Mouse (Mus musculus) adrenal gland, adult 18-20 months (tissue): ENCODE results near the gene Olfr52. TPM values are rescaled to one million over a fixed set of nuclear protein-coding genes. Genes with fewer than 3 reads are reported as not detected.
"Not testable (repeated sequence)": the region's sequence is repeated elsewhere in the genome, so short reads cannot be mapped to it uniquely, and the experiment has no call there.

ENCODE experiments used
- DNase-seq, 2 experiments: peaks; one replicate each; pipeline ENCODE4 v3.0.0; 2021 to 2022; ENCODE audit warnings: low spot score in 2 of 2
- long read RNA-seq, 2 experiments: library from polyadenylated mRNA; stranded (forward); transcript quantifications; one replicate each; pipeline ENCODE4 v2.0.0; 2021
- total RNA-seq, 2 experiments: library from RNA; stranded (reverse); gene quantifications; 1 replicate in 1 of 2; 2 replicates in 1 of 2; pipeline ENCODE4 v1.2.3; 2021

Gene Olfr52
- total RNA-seq, result not detected
- long read RNA-seq, experiment 1, result 0 reads
- long read RNA-seq, experiment 2, result 0 reads

DNA sequence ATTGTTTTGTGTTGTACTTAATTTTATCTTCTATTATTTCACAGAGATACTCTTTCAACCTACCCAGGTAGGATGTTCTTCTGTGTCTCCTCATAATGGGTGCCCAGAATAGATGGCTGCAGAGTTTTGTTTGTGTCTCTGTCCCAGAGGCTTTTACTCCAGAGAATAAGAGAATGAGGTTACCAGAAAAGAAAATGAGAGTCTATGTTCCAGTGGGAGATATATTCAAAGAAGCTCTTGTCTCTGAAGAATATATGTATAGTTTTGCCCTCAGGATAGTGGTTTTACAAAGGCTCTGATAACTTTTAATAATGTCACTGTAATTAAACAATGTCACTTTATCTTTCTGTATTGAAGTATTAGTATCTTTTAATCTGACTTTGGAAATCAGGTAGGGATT is at the start of gene Olfr52:
Olfr52 (minus strand) TSS at position 101 of the 400 bp plus-strand sequence.
- no peak for DNase-seq

DNA sequence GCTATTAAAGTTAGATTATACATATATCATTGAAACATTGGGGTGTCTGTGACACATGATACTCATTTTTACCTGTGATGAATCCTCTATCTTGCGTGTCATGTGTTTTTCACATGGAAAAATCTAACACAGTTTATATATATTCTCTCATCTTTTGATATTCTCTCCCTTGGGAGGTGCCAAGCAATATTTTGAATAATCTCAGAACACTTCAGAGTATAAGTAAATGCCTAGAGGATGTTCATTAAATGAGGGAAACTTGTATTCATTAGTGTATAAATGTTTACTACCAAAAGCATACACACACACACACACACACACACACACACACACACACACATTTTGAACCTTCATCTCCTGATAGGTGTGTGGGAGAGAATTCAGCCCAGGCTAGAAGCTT is 45.8 kb upstream of the Olfr52 start, which contains the start of gene Olfr1047:
Olfr1047 (minus strand) TSS at position 101 of the 400 bp plus-strand sequence.
- DNase-seq, result no peak

- no peak for DNase-seq
These were observed 33.7 kb upstream of the Olfr52 start, which contains the start of gene Olfr1046 for GRCm38 (mm10) chr2:86219214-86219613. Gene Olfr1046, minus strand, starts transcription at chr2:86219314.

DNA sequence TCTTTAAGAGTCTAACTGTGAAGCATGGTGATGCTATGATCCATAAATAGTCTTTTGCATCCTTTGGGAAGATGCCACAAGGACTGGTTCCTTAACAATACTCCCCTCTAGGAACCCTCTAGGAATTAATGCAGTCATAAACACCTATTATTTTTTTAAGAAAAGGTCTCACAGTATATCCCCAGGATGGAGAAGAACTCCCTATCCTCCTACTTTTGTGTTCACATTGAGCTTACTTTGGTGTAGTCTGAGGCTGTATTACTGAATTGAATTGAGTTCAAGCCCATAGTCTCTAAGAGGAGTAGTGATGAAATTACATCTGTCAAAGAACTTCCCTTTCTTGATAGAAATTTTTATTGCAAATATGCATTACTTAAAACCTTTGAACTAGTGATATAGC is 17.4 kb upstream of the Olfr52 start, which contains the start of gene Olfr1045:
Olfr1045 (minus strand) TSS at position 101 of the 400 bp plus-strand sequence.
- DNase-seq, result no peak

DNA sequence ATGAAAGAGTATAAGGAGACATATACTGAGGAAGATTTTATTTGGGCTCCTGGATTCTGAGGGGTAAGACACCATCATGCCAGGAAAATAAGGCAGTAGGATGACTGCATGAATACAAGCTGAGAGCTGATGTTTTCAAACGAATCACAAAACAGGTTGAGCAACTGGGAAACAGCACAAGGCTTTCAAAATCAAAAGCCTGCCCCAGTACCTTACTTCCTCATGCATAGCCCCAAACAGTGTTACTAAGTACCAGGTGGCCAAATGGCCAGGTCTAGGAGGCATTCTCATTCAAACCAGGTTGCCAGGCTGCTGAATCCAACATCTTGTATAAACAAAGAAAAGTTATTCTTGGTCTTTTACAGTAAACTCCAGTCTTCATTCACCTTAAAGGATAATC is 10.4 kb upstream of the Olfr52 start:
- DNase-seq, result no peak

DNA sequence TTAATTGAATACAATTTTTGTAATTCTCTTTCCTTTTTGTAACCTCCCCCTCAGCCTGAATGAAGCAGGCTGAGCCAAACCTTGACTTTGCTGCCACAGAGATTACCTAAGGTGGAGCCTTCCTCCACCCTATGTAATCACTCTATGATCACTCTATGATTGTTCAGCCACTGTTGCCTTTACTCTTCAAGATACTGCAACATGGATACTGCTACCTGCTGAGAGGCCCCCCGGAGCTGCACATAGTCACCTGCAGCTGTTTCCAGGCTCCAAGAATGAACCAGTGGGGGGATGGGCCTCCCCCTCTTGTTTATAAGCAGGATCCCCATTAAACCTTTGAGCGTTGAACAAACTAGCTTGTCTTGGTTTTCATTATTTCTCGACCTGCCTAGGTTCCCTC is 5.5 kb downstream of the Olfr52 start:
- DNase-seq, result no peak

- DNase-seq, result no peak
These were observed 7.8 kb downstream of the Olfr52 start, which contains the start of gene Olfr1044 for GRCm38 (mm10) chr2:86177720-86178119. Gene Olfr1044, minus strand, starts transcription at chr2:86177820.

- DNase-seq, result not testable (repeated sequence)
These were observed 10.1 kb downstream of the Olfr52 start for GRCm38 (mm10) chr2:86175422-86175821.

GRCm38 (mm10) chr2:86167422-86167821 is 18.1 kb downstream of the Olfr52 start, which contains the start of gene Olfr1043:
Gene Olfr1043, minus strand, starts transcription at chr2:86167522.
- no peak for DNase-seq

GRCm38 (mm10) chr2:86161738-86162137 is 23.7 kb downstream of the Olfr52 start, which contains the start of gene Olfr1042:
Gene Olfr1042, minus strand, starts transcription at chr2:86161838.
- DNase-seq, result no peak

- no peak for DNase-seq
These were observed 38.9 kb downstream of the Olfr52 start, which contains the start of gene Olfr1040 for GRCm38 (mm10) chr2:86146632-86147031. Gene Olfr1040, minus strand, starts transcription at chr2:86146732.

DNA sequence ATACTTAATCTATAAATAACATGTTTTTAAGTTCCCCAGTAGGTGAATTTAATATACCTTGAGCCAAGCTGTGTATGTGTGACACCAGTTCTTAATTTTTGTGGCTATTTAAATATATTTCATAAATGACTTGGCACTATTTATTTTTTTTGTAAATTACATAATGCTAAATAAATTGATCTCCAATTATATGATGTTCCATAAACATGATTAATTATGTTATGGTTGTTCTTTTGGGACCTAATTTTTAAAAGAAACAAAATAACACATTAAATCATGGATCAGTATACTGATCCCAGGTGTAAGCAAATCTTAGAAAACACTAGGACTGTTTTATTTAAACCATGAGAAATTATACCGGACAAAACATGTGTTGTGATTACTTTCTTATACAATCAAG is 49.7 kb downstream of the Olfr52 start, which contains the start of gene Olfr1039:
Olfr1039 (minus strand) TSS at position 101 of the 400 bp plus-strand sequence.
- DNase-seq, result no peak

Other genes starting within 250 kb of the Olfr52 start
- gene Olfr1028, start 235.2 kb downstream of the Olfr52 start, total RNA-seq, result not detected
- under 1 TPM in 1 of 2 experiments, not detected in 1; 0.30 TPM for gene Olfr1029, start 211.8 kb downstream of the Olfr52 start, total RNA-seq
- not detected for gene Olfr1030, start 206.4 kb downstream of the Olfr52 start, total RNA-seq
- not detected for gene Olfr1031, start 195.4 kb downstream of the Olfr52 start, total RNA-seq
- gene Olfr1032, start 180.1 kb downstream of the Olfr52 start, total RNA-seq, result not detected
- 1 to 10 TPM; 3.5 to 4.1 TPM for gene Olfr1033, start 165.1 kb downstream of the Olfr52 start, total RNA-seq
- under 1 TPM; 0.10 to 0.27 TPM for gene Olfr1034, start 139.8 kb downstream of the Olfr52 start, total RNA-seq
- not detected for gene Olfr1036, start 111.7 kb downstream of the Olfr52 start, total RNA-seq
- gene Olfr1037, start 98.3 kb downstream of the Olfr52 start, total RNA-seq, result not detected
- gene Olfr1039, start 49.8 kb downstream of the Olfr52 start, total RNA-seq, result not detected
- not detected for gene Olfr1040, start 39.0 kb downstream of the Olfr52 start, total RNA-seq
- not detected for gene Olfr1042, start 23.8 kb downstream of the Olfr52 start, total RNA-seq
- gene Olfr1043, start 18.2 kb downstream of the Olfr52 start, total RNA-seq, result not detected
- gene Olfr1044, start 7.9 kb downstream of the Olfr52 start, total RNA-seq, result not detected
- not detected for gene Olfr1045, start 17.3 kb upstream of the Olfr52 start, total RNA-seq
- gene Olfr1046, start 33.6 kb upstream of the Olfr52 start, total RNA-seq, result not detected
- not detected for gene Olfr1047, start 45.7 kb upstream of the Olfr52 start, total RNA-seq
- gene Olfr1048, start 54.6 kb upstream of the Olfr52 start, total RNA-seq, result not detected
- gene Olfr1049, start 72.6 kb upstream of the Olfr52 start, total RNA-seq, result not detected
- gene Olfr1051, start 93.4 kb upstream of the Olfr52 start, total RNA-seq, result not detected
- not detected for gene Olfr1052, start 106.8 kb upstream of the Olfr52 start, total RNA-seq
- not detected for gene Olfr1053, start 129.6 kb upstream of the Olfr52 start, total RNA-seq
- gene Olfr1054, start 149.8 kb upstream of the Olfr52 start, total RNA-seq, result not detected
- not detected for gene Olfr1055, start 164.6 kb upstream of the Olfr52 start, total RNA-seq
- not detected for gene Olfr1056, start 176.8 kb upstream of the Olfr52 start, total RNA-seq
- not detected for gene Olfr1057, start 192.7 kb upstream of the Olfr52 start, total RNA-seq
- not detected for gene Olfr1058, start 202.9 kb upstream of the Olfr52 start, total RNA-seq
- gene Olfr1061, start 228.4 kb upstream of the Olfr52 start, total RNA-seq, result not detected
- not detected for gene Olfr1062, start 241.1 kb upstream of the Olfr52 start, total RNA-seq